Mouse (Mus musculus): Measurements from ENCODE around the gene Drap1.
A peak's percentile ranks its signal among the peaks of the same experiment; 100 is the strongest.

The Drap1 gene

DNA sequence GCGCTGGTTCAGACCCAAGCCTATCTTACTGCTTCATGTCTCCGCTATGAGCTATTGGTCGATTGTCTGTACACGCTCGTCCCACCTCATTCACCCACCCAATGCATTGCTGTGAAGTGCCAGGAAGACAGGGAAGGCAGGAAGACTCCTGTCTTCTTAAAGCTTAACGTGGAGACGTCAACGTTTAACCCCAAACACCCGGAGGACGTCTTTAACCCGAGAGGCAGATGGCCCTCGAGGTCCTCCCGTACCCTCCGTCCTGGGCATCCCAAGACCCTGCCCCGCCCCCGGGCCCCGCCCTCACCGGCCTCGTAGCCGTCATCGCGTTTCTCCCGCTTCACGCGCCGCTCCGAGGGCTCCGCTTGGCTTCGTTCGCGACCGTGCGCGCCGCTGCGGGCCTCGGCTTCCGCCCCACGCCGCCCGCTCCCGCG lies 36.8 kb downstream of the Drap1 start:
- peak; percentile 27 for DNase-seq (ENCODE audit: low read depth, low spot score)

DNA sequence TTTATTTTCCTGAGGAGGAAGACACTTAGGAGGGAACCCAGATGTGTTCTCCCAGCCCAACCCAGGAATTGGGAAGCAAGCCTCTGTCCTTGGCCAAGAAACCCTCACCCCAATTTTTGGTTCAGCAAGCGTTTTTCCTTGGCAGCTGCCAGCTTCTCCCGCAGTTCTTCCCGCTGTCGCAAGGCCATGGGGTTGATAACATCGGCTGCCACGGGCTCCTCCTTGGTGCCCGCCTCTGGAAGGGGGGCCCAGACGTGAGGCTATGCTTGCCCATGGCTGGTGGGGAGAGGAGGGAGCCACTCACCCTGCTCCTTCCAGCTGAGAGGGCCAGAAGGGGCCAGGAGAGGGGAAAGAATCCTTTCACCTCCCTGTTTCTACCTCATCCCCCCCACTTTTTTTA lies 40.1 kb downstream of the Drap1 start:
- no peak for DNase-seq (ENCODE audit: low read depth, low spot score)

DNA sequence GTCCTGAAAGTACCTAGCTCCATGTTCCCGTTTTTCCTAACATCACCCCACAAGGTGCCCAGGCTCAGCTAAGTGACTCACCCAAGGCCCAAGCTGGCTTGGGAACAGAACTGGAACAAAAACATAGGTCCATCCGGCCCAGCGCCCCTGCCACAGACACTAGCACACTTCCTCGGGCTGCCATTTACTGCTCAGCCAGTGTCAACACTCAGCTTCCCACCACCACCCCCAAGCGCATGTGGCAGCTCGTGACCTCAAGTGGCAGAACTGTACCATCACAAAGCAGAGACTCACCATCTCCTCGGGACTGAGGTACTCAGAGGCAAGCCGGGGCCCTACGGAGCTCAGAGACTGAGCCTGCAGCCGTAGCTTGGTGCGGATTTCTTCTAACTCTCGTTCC lies 41.5 kb downstream of the Drap1 start:
- no peak for DNase-seq (ENCODE audit: low read depth, low spot score)

DNA sequence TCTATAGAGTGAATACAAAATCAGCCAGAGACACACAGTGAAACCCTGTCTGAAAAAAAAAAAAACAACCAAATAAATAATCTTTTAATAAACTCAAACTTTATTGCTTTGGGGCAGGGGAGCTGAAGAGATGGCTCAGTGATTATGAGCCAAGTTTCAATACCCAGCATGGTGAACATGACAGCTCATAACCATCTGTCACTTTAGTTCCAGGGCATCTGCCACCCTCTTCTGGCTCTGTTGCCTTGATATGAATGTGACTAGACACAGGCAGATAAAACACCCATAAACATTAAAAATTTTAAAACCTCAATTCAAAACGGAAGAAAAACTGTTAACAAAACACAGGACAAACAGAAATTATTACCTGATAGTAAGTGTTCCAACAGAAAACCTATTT lies 47.3 kb downstream of the Drap1 start:
- DNase-seq (ENCODE audit: low read depth, low spot score): no peak

DNA sequence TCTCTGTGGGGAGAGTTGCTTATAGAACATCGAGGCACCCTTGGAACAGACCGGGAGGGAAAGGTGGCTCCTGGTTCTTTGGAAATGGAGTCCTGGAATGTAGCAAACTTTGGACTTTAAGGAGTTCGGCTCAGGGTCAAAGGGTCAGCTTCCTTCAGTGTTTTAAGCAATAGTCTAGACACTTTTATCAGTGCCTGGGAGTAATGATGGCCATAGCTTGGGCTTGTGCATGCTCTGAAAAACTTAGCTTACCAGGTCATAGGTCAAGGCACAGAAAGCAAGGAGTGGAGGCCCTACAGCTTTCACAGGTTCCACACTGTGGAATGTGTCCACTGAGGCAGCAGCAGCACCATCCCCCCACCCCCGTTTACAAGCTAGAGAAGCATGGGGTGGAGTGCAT lies 50.0 kb downstream of the Drap1 start:
- DNase-seq (ENCODE audit: low read depth, low spot score): no peak

DNA sequence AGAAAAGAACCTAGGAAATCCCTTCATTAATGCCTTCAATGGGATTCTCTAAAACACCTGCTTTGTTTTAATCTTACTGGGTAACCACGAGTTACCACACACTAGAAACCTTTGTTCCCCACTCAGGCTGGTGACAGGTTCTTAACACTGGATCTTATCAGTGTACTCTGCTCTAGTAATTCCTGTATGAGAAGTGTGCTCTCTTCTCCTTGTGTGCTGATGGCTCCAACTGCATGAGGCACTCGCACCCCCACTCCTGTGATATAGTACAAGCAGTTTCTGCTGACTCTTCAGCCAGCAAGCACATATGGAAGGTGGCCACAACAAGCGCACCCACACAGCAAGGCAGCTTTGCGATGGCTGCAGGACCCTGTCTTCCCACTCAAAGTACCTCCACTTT lies 50.6 kb downstream of the Drap1 start:
- no peak for DNase-seq (ENCODE audit: low read depth, low spot score)

All from ES-CJ7 (cell line).